In genomic region chr13:118714284-118715065, GRCm38 (mm10) we compare ENCODE assay signal across 8 mouse cellular contexts. TPM values are rescaled to one million over a fixed set of nuclear protein-coding genes. Genes with fewer than 3 reads are reported as not detected.
DNase-seq lines count a peak whose midpoint lies in the region; ATAC-seq and TF ChIP-seq lines count a peak whose summit lies in the region.

No protein-coding gene starts in this region.

- peak overlapping the region; percentile 86 for H3K4me2 ChIP-seq in embryonic facial prominence, embryonic 14.5 days (ENCODE audit: low read depth, low read length)
- peak overlapping the region; percentile 93 for H3K4me2 ChIP-seq in hindbrain, postnatal 0 days (ENCODE audit: low read depth, low read length)
- H3K4me2 ChIP-seq in lung, embryonic 16.5 days (ENCODE audit: low read depth, low read length) = peak overlapping the region; percentile 80

- no peak for TF ChIP-seq CTCF in hindbrain, postnatal 0 days (IDR thresholded peaks at IDR 0.05; ENCODE audit: low read depth)

- H3K9ac ChIP-seq in embryonic facial prominence, embryonic 14.5 days (ENCODE audit: low read depth, low read length) = peak overlapping the region; percentile 66
- H3K9ac ChIP-seq in hindbrain, postnatal 0 days (replicated peaks; ENCODE audit: low read length) = peak overlapping the region; percentile 44; the same call in 1 of the 2 replicates
- peak overlapping the region; percentile 64 for H3K9ac ChIP-seq in lung, embryonic 16.5 days (ENCODE audit: low read length)

- H3K27ac ChIP-seq in embryonic facial prominence, embryonic 14.5 days (replicated peaks; ENCODE audit: low read depth, low read length) = peak overlapping the region; percentile 80
- H3K27ac ChIP-seq in hindbrain, postnatal 0 days = no peak overlapping the region
- H3K27ac ChIP-seq in lung, embryonic 16.5 days (ENCODE audit: low read length) = peak overlapping the region; percentile 66

- ATAC-seq in embryonic facial prominence, embryonic 14.5 days (ENCODE audit: low read depth) = peak; percentile 35
- ATAC-seq in hindbrain, postnatal 0 days = peak; percentile 70
- peak; percentile 77 for ATAC-seq in lung, embryonic 16.5 days (ENCODE audit: low read depth)

- H3K36me3 ChIP-seq in embryonic facial prominence, embryonic 14.5 days (ENCODE audit: control insufficient read depth, insufficient read depth, low read length) = no peaks in the 10 kb centered on the region
- H3K36me3 ChIP-seq in hindbrain, postnatal 0 days (ENCODE audit: insufficient read depth, low read length) = no peaks in the 10 kb centered on the region
- no peaks in the 10 kb centered on the region for H3K36me3 ChIP-seq in lung, embryonic 16.5 days (ENCODE audit: control insufficient read depth, insufficient read depth, low read length)

- H3K4me1 ChIP-seq in embryonic facial prominence, embryonic 14.5 days (ENCODE audit: control insufficient read depth, insufficient read depth, low read length) = peaks cover 3% of the 10 kb centered on the region; the same call in 1 of the 2 replicates
- 0 out of 2 replicates have a peak, but pooled peaks cover 5% of the 10 kb centered on the region for H3K4me1 ChIP-seq in hindbrain, postnatal 0 days (ENCODE audit: insufficient read depth, low read length)
- no peaks in the 10 kb centered on the region for H3K4me1 ChIP-seq in lung, embryonic 16.5 days (replicated peaks; ENCODE audit: control insufficient read depth, insufficient read depth, low read length)

- DNase-seq in adrenal gland, postnatal 14 days = peak; percentile 17
- no peak for DNase-seq in adrenal gland, postnatal 4 days (ENCODE audit: low spot score in 2 of 2)
- DNase-seq in 3134 (ENCODE audit: extremely low read depth, insufficient read length, low spot score) = peak; percentile 2
- DNase-seq in embryonic facial prominence, embryonic 14.5 days (ENCODE audit: low spot score) = peak; percentile 68
- peak; percentile 34 for DNase-seq in hindbrain, postnatal 0 days (ENCODE audit: low spot score)
- peak; percentile 15 for DNase-seq in right cerebral cortex, postnatal 4 days
- DNase-seq in adrenal gland, postnatal 36 days = no peak

- H3K27me3 ChIP-seq in embryonic facial prominence, embryonic 14.5 days (replicated peaks; ENCODE audit: control insufficient read depth, insufficient read depth, low read length) = no peaks in the 10 kb centered on the region
- H3K27me3 ChIP-seq in hindbrain, postnatal 0 days (ENCODE audit: insufficient read depth, low read length) = no peaks in the 10 kb centered on the region
- no peaks in the 10 kb centered on the region for H3K27me3 ChIP-seq in lung, embryonic 16.5 days (ENCODE audit: control insufficient read depth, insufficient read depth, low read depth, low read length)

- H3K9me3 ChIP-seq in embryonic facial prominence, embryonic 14.5 days (ENCODE audit: control insufficient read depth, low read length) = no peaks in the 10 kb centered on the region
- no peaks in the 10 kb centered on the region for H3K9me3 ChIP-seq in hindbrain, postnatal 0 days (ENCODE audit: low read length)
- H3K9me3 ChIP-seq in lung, embryonic 16.5 days (ENCODE audit: control insufficient read depth, low read length) = no peaks in the 10 kb centered on the region

- H3K4me3 ChIP-seq in embryonic facial prominence, embryonic 14.5 days (ENCODE audit: low read depth, low read length) = peak overlapping the region; percentile 59
- peak overlapping the region; percentile 54 for H3K4me3 ChIP-seq in hindbrain, postnatal 0 days (ENCODE audit: low read length)
- peak overlapping the region; percentile 51 for H3K4me3 ChIP-seq in lung, embryonic 16.5 days (ENCODE audit: low read length)

- 0% methylated on average over 11 of the region's 36 CpGs for WGBS in embryonic facial prominence, embryonic 14.5 days
- under 1% methylated on average over 29 of the region's 36 CpGs for WGBS in hindbrain, postnatal 0 days
- 0% methylated on average over 25 of the region's 36 CpGs for WGBS in lung, embryonic 16.5 days

RNA-seq across cellular contexts. Expression of gene Fgf10, which starts 44.9 kb away (rescaled TPM):
- total RNA-seq in adrenal gland, postnatal 14 days (2021) = 1.9 and 2.2 TPM in 2 replicates
- 1 to 10 TPM; 4.3 to 4.4 TPM for total RNA-seq in adrenal gland, postnatal 4 days (2021)
- 9.5 and 10.6 TPM in 2 replicates for polyA plus RNA-seq in embryonic facial prominence, embryonic 14.5 days (2014; fragmentation: Nextera tagmentation; extraction: Ambion mirVana)
- 1.0 and 2.1 TPM in 2 replicates for total RNA-seq in hindbrain, postnatal 0 days (2014; rRNA removed)
- polyA plus RNA-seq in hindbrain, postnatal 0 days (2015; fragmentation: Nextera tagmentation; extraction: Ambion mirVana) = 2.2 TPM in 2 replicates
- polyA plus RNA-seq in lung, embryonic 16.5 days (2015; fragmentation: Nextera tagmentation; extraction: Ambion mirVana) = 21.0 and 22.5 TPM in 2 replicates
- 1 to 10 TPM; 1.6 to 2.4 TPM for total RNA-seq in adrenal gland, postnatal 36 days (2021)

Comparison
In these comparisons a context has a peak if more than half of its experiments do, and no peak if none do; other contexts are left out.
1. DNase-seq: peak in adrenal gland, postnatal 14 days (single experiment), 3134 (single experiment), embryonic facial prominence, embryonic 14.5 days (single experiment), hindbrain, postnatal 0 days (single experiment) and right cerebral cortex, postnatal 4 days (single experiment); none in adrenal gland, postnatal 4 days (0 of 2) and adrenal gland, postnatal 36 days (0 of 2).
2. Peak in every context shown above with its lines, with median percentiles within 50 percentile points of each other: ATAC-seq, H3K4me2 ChIP-seq, H3K4me3 ChIP-seq and H3K9ac ChIP-seq.